Mouse (Mus musculus): ENCODE results near the gene Mdh1b.

Gene Mdh1b

GRCm38 (mm10) chr1:63686827-63687226 lies 43.3 kb downstream of the Mdh1b start, which contains the start of gene Dytn:
Gene Dytn, minus strand, starts transcription at chr1:63686927.
- DNase-seq (ENCODE audit: low read depth, low spot score) = no peak
- H3K36me3 ChIP-seq (ENCODE audit: control insufficient read depth, insufficient read depth, low read length, poor library complexity, severe bottlenecking) = no peaks in the 10 kb centered on the region
- no peaks in the 10 kb centered on the region; the same call in 1 of the 2 replicates for H3K27me3 ChIP-seq (ENCODE audit: control insufficient read depth, insufficient read depth, low read length, poor library complexity, severe bottlenecking)

GRCm38 (mm10) chr1:63675975-63676374 lies 54.1 kb downstream of the Mdh1b start:
- Histone ChIP-seq H3K27me3 (ENCODE audit: control insufficient read depth, insufficient read depth, low read length, poor library complexity, severe bottlenecking) (no peaks in the 10 kb centered on the region), H3K36me3 (ENCODE audit: control insufficient read depth, insufficient read depth, low read length, poor library complexity, severe bottlenecking) (no peaks in the 10 kb centered on the region)
- no peak for DNase-seq (ENCODE audit: low read depth, low spot score)

- DNase-seq (ENCODE audit: low read depth, low spot score) = peak; percentile 67
- no peaks in the 10 kb centered on the region for H3K36me3 ChIP-seq (ENCODE audit: control insufficient read depth, insufficient read depth, low read length, poor library complexity, severe bottlenecking)
- H3K27me3 ChIP-seq (ENCODE audit: control insufficient read depth, insufficient read depth, low read length, poor library complexity, severe bottlenecking) = no peaks in the 10 kb centered on the region; the same call in 1 of the 2 replicates
These were observed 61.3 kb downstream of the Mdh1b start for GRCm38 (mm10) chr1:63668852-63669160.

GRCm38 (mm10) chr1:63667949-63668851 lies 61.9 kb downstream of the Mdh1b start:
- H3K27me3 ChIP-seq (ENCODE audit: control insufficient read depth, insufficient read depth, low read length, poor library complexity, severe bottlenecking) = no peaks in the 10 kb centered on the region; the same call in 1 of the 2 replicates
- no peaks in the 10 kb centered on the region for H3K36me3 ChIP-seq (ENCODE audit: control insufficient read depth, insufficient read depth, low read length, poor library complexity, severe bottlenecking)
- no peak for DNase-seq (ENCODE audit: low read depth, low spot score)

GRCm38 (mm10) chr1:63667201-63667948 lies 62.7 kb downstream of the Mdh1b start:
- no peak for DNase-seq (ENCODE audit: low read depth, low spot score)
- H3K36me3 ChIP-seq (ENCODE audit: control insufficient read depth, insufficient read depth, low read length, poor library complexity, severe bottlenecking) = no peaks in the 10 kb centered on the region
- H3K27me3 ChIP-seq (ENCODE audit: control insufficient read depth, insufficient read depth, low read length, poor library complexity, severe bottlenecking) = no peaks in the 10 kb centered on the region; the same call in 1 of the 2 replicates

- DNase-seq (ENCODE audit: low read depth, low spot score) = no peak
These were observed 64.0 kb downstream of the Mdh1b start for GRCm38 (mm10) chr1:63666089-63666488.

GRCm38 (mm10) chr1:63659591-63659990 lies 70.5 kb downstream of the Mdh1b start:
- DNase-seq (ENCODE audit: low read depth, low spot score) = peak; percentile 76
- no peaks in the 10 kb centered on the region for H3K36me3 ChIP-seq (ENCODE audit: control insufficient read depth, insufficient read depth, low read length, poor library complexity, severe bottlenecking)
- H3K27me3 ChIP-seq (ENCODE audit: control insufficient read depth, insufficient read depth, low read length, poor library complexity, severe bottlenecking) = no peaks in the 10 kb centered on the region

More at GRCm38 (mm10) chr1:63666089-63666488, 64.0 kb downstream of the Mdh1b start:
- Histone ChIP-seq H3K27me3 (ENCODE audit: control insufficient read depth, insufficient read depth, low read length, poor library complexity, severe bottlenecking) (no peaks in the 10 kb centered on the region; the same call in 1 of the 2 replicates), H3K36me3 (ENCODE audit: control insufficient read depth, insufficient read depth, low read length, poor library complexity, severe bottlenecking) (no peaks in the 10 kb centered on the region)

GRCm38 (mm10) chr1:63658016-63658415 lies 72.1 kb downstream of the Mdh1b start:
- no peaks in the 10 kb centered on the region for H3K27me3 ChIP-seq (ENCODE audit: control insufficient read depth, insufficient read depth, low read length, poor library complexity, severe bottlenecking)
- DNase-seq (ENCODE audit: low read depth, low spot score) = peak; percentile 69
- H3K36me3 ChIP-seq (ENCODE audit: control insufficient read depth, insufficient read depth, low read length, poor library complexity, severe bottlenecking) = no peaks in the 10 kb centered on the region

Data from splenic B cell, adult 2 months (primary cell).